8 mouse cellular contexts compared by ENCODE assay signal in the genomic region with DNA sequence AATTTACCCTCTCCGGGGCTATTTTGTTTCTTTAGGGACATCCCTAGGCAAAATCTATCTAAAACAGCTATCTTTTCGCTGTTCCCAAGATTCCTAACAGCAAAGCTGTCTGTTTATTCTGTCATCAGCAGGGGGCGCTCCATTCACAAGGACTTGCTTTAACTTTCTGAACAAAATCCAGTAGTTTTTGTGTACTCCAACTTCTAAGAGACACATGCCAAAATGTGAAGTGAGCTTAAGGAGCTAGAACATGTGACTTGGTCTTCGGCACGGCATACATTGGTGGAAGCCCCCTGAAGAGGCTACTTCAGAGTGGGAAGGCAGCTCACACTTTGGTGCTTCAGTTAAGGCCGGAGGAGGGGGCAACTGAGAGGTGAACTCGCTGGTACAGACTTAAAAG. TPM values are rescaled to one million over a fixed set of nuclear protein-coding genes. Genes with fewer than 3 reads are reported as not detected.
DNase-seq lines count a peak whose midpoint lies in the region; ATAC-seq and TF ChIP-seq lines count a peak whose summit lies in the region.

No protein-coding gene starts in this region.

- H3K36me3 ChIP-seq in forebrain, embryonic 14.5 days (ENCODE audit: control insufficient read depth, insufficient read depth, low read length): no peaks in the 10 kb centered on the region
- H3K36me3 ChIP-seq in forebrain, embryonic 13.5 days (ENCODE audit: poor library complexity, severe bottlenecking): no peaks in the 10 kb centered on the region
- no peaks in the 10 kb centered on the region for H3K36me3 ChIP-seq in stomach, postnatal 0 days (ENCODE audit: control insufficient read depth, insufficient read depth, low read length)

- peak; percentile 76 for TF ChIP-seq CTCF in Patski (IDR thresholded peaks at IDR 0.05)
- TF ChIP-seq CTCF in stomach, postnatal 0 days (IDR thresholded peaks at IDR 0.05; ENCODE audit: low read depth): peak; percentile 88

- H3K4me1 ChIP-seq in forebrain, embryonic 14.5 days (ENCODE audit: control insufficient read depth, insufficient read depth, low read length): no peaks in the 10 kb centered on the region
- H3K4me1 ChIP-seq in forebrain, embryonic 13.5 days: no peaks in the 10 kb centered on the region
- no peaks in the 10 kb centered on the region for H3K4me1 ChIP-seq in stomach, postnatal 0 days (replicated peaks; ENCODE audit: control insufficient read depth, insufficient read depth)

- POLR2A ChIA-PET in Patski (lab: Charles Lee): no interaction called here

- no peak overlapping the region for H3K4me3 ChIP-seq in forebrain, embryonic 14.5 days (ENCODE audit: low read depth, low read length)
- H3K4me3 ChIP-seq in forebrain, embryonic 13.5 days: no peak overlapping the region
- no peak overlapping the region for H3K4me3 ChIP-seq in stomach, postnatal 0 days (ENCODE audit: low read depth, low read length)

- H3K9ac ChIP-seq in forebrain, embryonic 14.5 days (ENCODE audit: low read length): no peak overlapping the region
- no peak overlapping the region for H3K9ac ChIP-seq in forebrain, embryonic 13.5 days
- no peak overlapping the region for H3K9ac ChIP-seq in stomach, postnatal 0 days (ENCODE audit: low read length)

- in situ Hi-C loops in Patski (cut with MboI; ENCODE audit: low pct_unique_long_range_greater_than_20kb): loop anchor here (10.0 to 25.0 kb wide), 2 partner anchors 343 to 526 kb away; no protein-coding TSS in a partner anchor

- H3K27me3 ChIP-seq in forebrain, embryonic 14.5 days (replicated peaks; ENCODE audit: control insufficient read depth, insufficient read depth, low read length): no peaks in the 10 kb centered on the region
- no peaks in the 10 kb centered on the region for H3K27me3 ChIP-seq in forebrain, embryonic 13.5 days
- H3K27me3 ChIP-seq in Patski: no peaks in the 10 kb centered on the region
- H3K27me3 ChIP-seq in stomach, postnatal 0 days (ENCODE audit: control insufficient read depth, insufficient read depth, low read length): no peaks in the 10 kb centered on the region

- peak; percentile 86 for DNase-seq in forebrain, embryonic 14.5 days (ENCODE audit: low spot score)
- DNase-seq in Patski (ENCODE audit: low read depth, low spot score): no peak
- DNase-seq in cerebellum, postnatal 14 days: peak; percentile 70 to 82
- DNase-seq in gastrocnemius, postnatal 4 days (ENCODE audit: low spot score in 2 of 2): peak; percentile 33 to 72
- peak; percentile 28 to 42 for DNase-seq in layer of hippocampus, postnatal 36 days
- peak; percentile 65 for DNase-seq in stomach, postnatal 0 days (ENCODE audit: low spot score)

- no peaks in the 10 kb centered on the region for H3K9me3 ChIP-seq in forebrain, embryonic 14.5 days (replicated peaks; ENCODE audit: control insufficient read depth, low read length)
- H3K9me3 ChIP-seq in forebrain, embryonic 13.5 days (replicated peaks): no peaks in the 10 kb centered on the region
- no peaks in the 10 kb centered on the region for H3K9me3 ChIP-seq in stomach, postnatal 0 days (ENCODE audit: control insufficient read depth, low read length)

- CTCF ChIA-PET in Patski (lab: Charles Lee): interaction anchor here (0.7 to 1.4 kb wide), 19 partner anchors 9 to 202 kb away, joined by 3 to 10 read pairs (median 3); no protein-coding TSS in a partner anchor

- TF ChIP-seq EP300 in stomach, postnatal 0 days (optimal IDR thresholded peaks at IDR 0.05): no peak

- H3K27ac ChIP-seq in forebrain, embryonic 14.5 days (ENCODE audit: low read depth, low read length): no peak overlapping the region
- H3K27ac ChIP-seq in forebrain, embryonic 13.5 days: no peak overlapping the region
- no peak overlapping the region for H3K27ac ChIP-seq in stomach, postnatal 0 days (replicated peaks)

- no peak overlapping the region for H3K4me2 ChIP-seq in forebrain, embryonic 14.5 days (ENCODE audit: low read length)
- H3K4me2 ChIP-seq in forebrain, embryonic 13.5 days: no peak overlapping the region
- no peak overlapping the region for H3K4me2 ChIP-seq in stomach, postnatal 0 days (replicated peaks; ENCODE audit: low read depth)

- 40% methylated on average over 7 of the region's 7 CpGs for WGBS in forebrain, embryonic 14.5 days
- WGBS in forebrain, embryonic 13.5 days: 39% methylated on average over 7 of the region's 7 CpGs
- WGBS in stomach, postnatal 0 days: 41% methylated on average over 7 of the region's 7 CpGs

- peak; percentile 54; the same call in 1 of the 2 replicates for ATAC-seq in forebrain, embryonic 14.5 days
- no peak for ATAC-seq in forebrain, embryonic 13.5 days
- no peak for ATAC-seq in Patski
- peak; percentile 41; the same call in 1 of the 2 replicates for ATAC-seq in megakaryocyte, adult 5-6 weeks (ENCODE audit: poor library complexity, severe bottlenecking)
- ATAC-seq in stomach, postnatal 0 days (ENCODE audit: low FRiP score, low TSS enrichment): no peak

RNA-seq across cellular contexts. Expression of a gene that starts 49.7 kb away (rescaled TPM):
- 5.9 and 6.4 TPM in 2 replicates for polyA plus RNA-seq in forebrain, embryonic 14.5 days (2014; fragmentation: Nextera tagmentation; extraction: Ambion mirVana)
- 4.4 and 6.0 TPM in 2 replicates for polyA plus RNA-seq in forebrain, embryonic 13.5 days (2015; fragmentation: Nextera tagmentation; extraction: Ambion mirVana)
- polyA plus RNA-seq in Patski (2021): 15.1 TPM
- total RNA-seq in gastrocnemius, postnatal 4 days (2021): 1 to 10 TPM; 6.5 to 7.6 TPM
- total RNA-seq in layer of hippocampus, postnatal 36 days (2021): 1 to 10 TPM; 9.3 to 9.4 TPM
- total RNA-seq in megakaryocyte, adult 5-6 weeks (2015): 3.8 and 5.1 TPM in 2 replicates
- total RNA-seq in megakaryocyte, adult 5-6 weeks (2017): 3.1 and 4.4 TPM in 2 replicates
- polyA plus RNA-seq in stomach, postnatal 0 days (2015; fragmentation: Nextera tagmentation; extraction: Ambion mirVana): 7.2 and 9.0 TPM in 2 replicates

RNA-seq across cellular contexts. Expression of a gene that starts 53.5 kb away (rescaled TPM):
- polyA plus RNA-seq in forebrain, embryonic 14.5 days (2014; fragmentation: Nextera tagmentation; extraction: Ambion mirVana): 5.1 and 6.9 TPM in 2 replicates
- polyA plus RNA-seq in forebrain, embryonic 13.5 days (2015; fragmentation: Nextera tagmentation; extraction: Ambion mirVana): 3.4 and 3.9 TPM in 2 replicates
- polyA plus RNA-seq in Patski (2021): 136 TPM
- under 1 TPM; 0.36 to 0.42 TPM for total RNA-seq in gastrocnemius, postnatal 4 days (2021)
- 1 to 10 TPM; 2.5 to 3.8 TPM for total RNA-seq in layer of hippocampus, postnatal 36 days (2021)
- 0.49 and 0.98 TPM in 2 replicates for total RNA-seq in megakaryocyte, adult 5-6 weeks (2015)
- total RNA-seq in megakaryocyte, adult 5-6 weeks (2017): 0.15 and 0.77 TPM in 2 replicates
- 5.5 and 6.9 TPM in 2 replicates for polyA plus RNA-seq in stomach, postnatal 0 days (2015; fragmentation: Nextera tagmentation; extraction: Ambion mirVana)

Comparison
In these comparisons a context has a peak if more than half of its experiments do, and no peak if none do; other contexts are left out.
1. ATAC-seq: peak in forebrain, embryonic 14.5 days (single experiment) and megakaryocyte, adult 5-6 weeks (single experiment); none in forebrain, embryonic 13.5 days (single experiment), Patski (single experiment) and stomach, postnatal 0 days (single experiment).
2. RNA of a gene that starts 53.5 kb away (polyA plus RNA-seq): 136 TPM in Patski (single experiment); 5.5 to 6.9 TPM in stomach, postnatal 0 days, 5.1 to 6.9 TPM in forebrain, embryonic 14.5 days and 3.4 to 3.9 TPM in forebrain, embryonic 13.5 days; every median in the first group is over 10 times any median in the second.